Mouse (Mus musculus): ENCODE results near the gene Klra2.

GRCm38 (mm10) chr6:131262009-131262408, 14.8 kb upstream of the Klra2 start:
- no peak for TF ChIP-seq POLR2A (IDR thresholded peaks at IDR 0.05; ENCODE audit: borderline replicate concordance, insufficient read depth, low read length)
- TF ChIP-seq CTCF (IDR thresholded peaks at IDR 0.05; ENCODE audit: borderline replicate concordance, insufficient read depth, low read depth, low read length): no peak

Data from cerebellum, adult 2 months (tissue).